Mouse (Mus musculus): ENCODE results near the gene Apobec4. TPM values are rescaled to one million over a fixed set of nuclear protein-coding genes. Genes with fewer than 3 reads are reported as not detected.

Apobec4 gene
- total and polyA plus RNA-seq, 3 experiments = not detected

DNA sequence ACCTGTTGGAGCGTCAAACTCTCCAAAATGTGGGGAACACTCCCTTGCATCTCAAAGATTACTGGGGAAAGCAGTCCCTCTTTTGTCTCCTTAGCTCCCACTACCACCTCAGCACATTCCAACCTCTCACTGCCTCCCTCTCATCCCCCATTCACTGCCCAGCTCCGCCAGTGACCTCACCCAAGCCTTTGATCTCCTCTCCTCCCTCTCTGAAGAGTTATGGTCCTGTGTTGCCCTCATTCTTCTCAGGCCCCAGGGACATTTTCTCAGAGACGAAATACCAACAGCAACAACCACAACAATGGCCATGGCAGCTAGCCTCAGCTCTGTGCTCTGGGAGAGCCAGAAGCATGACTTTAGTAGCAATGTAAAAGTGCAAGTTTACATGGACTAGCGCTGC is 40.9 kb downstream of the Apobec4 start:
- Histone ChIP-seq H3K27ac (ENCODE audit: control insufficient read depth, low read depth, low read length) (peak overlapping the region; percentile 17; the same call in 1 of the 2 replicates), H3K9ac (ENCODE audit: control insufficient read depth, low read depth, low read length, poor library complexity, severe bottlenecking) (no peak overlapping the region), H3K27me3 (ENCODE audit: control insufficient read depth in 1 of 2, insufficient read depth in 2 of 2, low read length in 2 of 2) (no peaks in the 10 kb centered on the region), H3K79me2 (ENCODE audit: control insufficient read depth, insufficient read depth, low read length, poor library complexity) (no peaks in the 10 kb centered on the region), H3K9me3 (replicated peaks; ENCODE audit: insufficient read depth, low read length) (no peaks in the 10 kb centered on the region), H3K4me1 (ENCODE audit: control insufficient read depth in 1 of 2, insufficient read depth in 2 of 2, low read length in 2 of 2) (peaks cover 11 to 34% of the 10 kb centered on the region in 2 experiments), H3K4me3 (ENCODE audit: control insufficient read depth in 1 of 2, insufficient read depth in 1 of 2, low read depth in 2 of 2, low read length in 2 of 2) (no peak overlapping the region), H3K36me3 (ENCODE audit: control insufficient read depth in 1 of 2, insufficient read depth in 2 of 2, low read length in 2 of 2) (peaks cover 0 to 18% of the 10 kb centered on the region in 2 experiments; a peak in 2 of 4 replicates)
- no peak for DNase-seq (ENCODE audit: low read depth, low spot score)
- TF ChIP-seq RAD21 (IDR thresholded peaks at IDR 0.05; ENCODE audit: low read depth, low read length) = no peak
- no peak for TF ChIP-seq RCOR1 (IDR thresholded peaks at IDR 0.05; ENCODE audit: low read depth, low read length)
- TF ChIP-seq MAX (IDR thresholded peaks at IDR 0.05; ENCODE audit: low read length) = no peak
- TF ChIP-seq USF2 (IDR thresholded peaks at IDR 0.05; ENCODE audit: borderline replicate concordance in 1 of 2, insufficient read depth in 1 of 2, low read depth in 1 of 2, low read length in 2 of 2) = no peak
- TF ChIP-seq BHLHE40 (IDR thresholded peaks at IDR 0.05; ENCODE audit: borderline replicate concordance, low read depth, low read length) = no peak

DNA sequence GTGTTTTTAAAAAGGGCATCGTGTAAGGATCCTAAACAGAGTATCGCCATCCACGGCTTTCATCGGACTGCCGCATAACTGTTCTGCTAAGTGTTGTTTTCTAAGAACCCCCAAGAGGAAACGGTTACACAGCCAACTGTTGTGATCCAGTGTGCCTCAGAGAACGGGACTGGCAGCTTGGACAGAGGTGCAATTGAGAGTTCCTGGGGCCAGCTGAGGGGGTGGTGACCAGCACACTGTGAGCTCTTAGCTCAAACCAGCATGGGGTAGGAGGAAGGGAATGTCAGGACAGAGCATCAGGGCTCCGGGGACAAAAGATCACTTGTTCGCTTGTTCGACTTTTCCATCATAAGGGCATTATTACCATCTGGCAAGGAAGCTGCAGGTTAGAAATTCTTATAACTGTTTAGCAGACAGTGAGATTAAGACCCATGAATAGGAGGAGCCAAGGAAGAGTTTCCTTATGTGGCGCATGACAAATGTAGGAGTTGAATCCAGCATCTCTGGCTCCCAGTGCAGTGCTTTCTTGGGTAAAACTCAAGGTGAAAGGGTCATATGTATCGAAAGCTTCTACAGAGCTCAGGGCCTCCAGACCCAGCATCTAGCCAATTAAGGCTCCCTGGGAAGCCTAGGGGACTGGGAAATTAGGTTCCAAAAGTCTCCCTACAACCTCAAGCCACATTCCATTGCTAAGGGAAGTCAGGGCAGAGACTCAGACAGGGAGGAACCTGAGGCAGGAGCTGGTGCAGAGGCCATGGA is 42.6 kb downstream of the Apobec4 start:
- Histone ChIP-seq H3K4me1 (ENCODE audit: control insufficient read depth in 1 of 2, insufficient read depth in 2 of 2, low read length in 2 of 2) (peaks cover 22 to 48% of the 10 kb centered on the region in 2 experiments), H3K27me3 (ENCODE audit: control insufficient read depth in 1 of 2, insufficient read depth in 2 of 2, low read length in 2 of 2) (no peaks in the 10 kb centered on the region), H3K9ac (ENCODE audit: control insufficient read depth, low read depth, low read length, poor library complexity, severe bottlenecking) (no peak overlapping the region), H3K4me3 (ENCODE audit: control insufficient read depth in 1 of 2, insufficient read depth in 1 of 2, low read depth in 2 of 2, low read length in 2 of 2) (no peak overlapping the region), H3K27ac (ENCODE audit: control insufficient read depth, low read depth, low read length) (no peak overlapping the region), H3K9me3 (replicated peaks; ENCODE audit: insufficient read depth, low read length) (no peaks in the 10 kb centered on the region), H3K36me3 (ENCODE audit: control insufficient read depth in 1 of 2, insufficient read depth in 2 of 2, low read length in 2 of 2) (peaks cover 0 to 31% of the 10 kb centered on the region in 2 experiments; a peak in 2 of 4 replicates), H3K79me2 (ENCODE audit: control insufficient read depth, insufficient read depth, low read length, poor library complexity) (no peaks in the 10 kb centered on the region)
- TF ChIP-seq KAT2A (conservative IDR thresholded peaks at IDR 0.05; ENCODE audit: low read depth, low read length) = no peak
- TF ChIP-seq GATA1 (IDR thresholded peaks at IDR 0.05; ENCODE audit: low read depth, low read length) = no peak
- no peak for TF ChIP-seq SIN3A (IDR thresholded peaks at IDR 0.05; ENCODE audit: low read length)
- TF ChIP-seq MEF2A (IDR thresholded peaks at IDR 0.05; ENCODE audit: extremely low read depth, insufficient replicate concordance, low read depth, low read length, poor library complexity, severe bottlenecking) = no peak
- no peak for TF ChIP-seq RCOR1 (IDR thresholded peaks at IDR 0.05; ENCODE audit: low read depth, low read length)
- TF ChIP-seq MAX (IDR thresholded peaks at IDR 0.05; ENCODE audit: low read length) = no peak
- no peak for TF ChIP-seq TBP (IDR thresholded peaks at IDR 0.05; ENCODE audit: low read depth, low read length)
- no peak for TF ChIP-seq UBTF (IDR thresholded peaks at IDR 0.05; ENCODE audit: borderline replicate concordance, insufficient read depth, low read depth, low read length)
- DNase-seq (ENCODE audit: low read depth, low spot score) = no peak
